Mouse (Mus musculus) embryonic facial prominence, embryonic 14.5 days (tissue): Measurements from ENCODE around the gene Spout1. TPM values are rescaled to one million over a fixed set of nuclear protein-coding genes. Genes with fewer than 3 reads are reported as not detected.

Source experiments
- ATAC-seq: fragments of 200-750 bp; cut with Nextera tagmentation; 2 replicates; pipeline ENCODE4 v1.8.0; 2017; ENCODE audit warnings: low read depth, moderate number of reproducible peaks, moderate TSS enrichment
- DNase-seq: peaks from one replicate; pipeline ENCODE4 v3.0.0-alpha.2; 2015; ENCODE audit warnings: low spot score
- H3K27ac ChIP-seq: fragments of 300-500 bp; sonication (generic); replicated peaks from 2 replicates; pipeline ENCODE4 v1.5.1; 2014; ENCODE audit warnings: low read depth, mild to moderate bottlenecking, low read length, moderate library complexity
- H3K27me3 ChIP-seq: fragments of 300-500 bp; sonication (generic); replicated peaks from 2 replicates; pipeline ENCODE4 v1.6.1; 2014; ENCODE audit warnings: low read length; ENCODE audit not compliant: control insufficient read depth, insufficient read depth
- H3K36me3 ChIP-seq: fragments of 300-500 bp; sonication (generic); 2 replicates; pipeline ENCODE4 v1.6.1; 2014; ENCODE audit warnings: low read length, mixed read lengths; ENCODE audit not compliant: control insufficient read depth, insufficient read depth
- H3K4me1 ChIP-seq: fragments of 300-500 bp; sonication (generic); 2 replicates; pipeline ENCODE4 v1.6.1; 2014; ENCODE audit warnings: antibody characterized with exemption, low read length; ENCODE audit not compliant: control insufficient read depth, insufficient read depth
- H3K4me2 ChIP-seq: fragments of 300-500 bp; sonication (generic); 2 replicates; pipeline ENCODE4 v1.6.1; 2014; ENCODE audit warnings: low read depth, mild to moderate bottlenecking, low read length, moderate library complexity, mixed read lengths
- H3K4me3 ChIP-seq: fragments of 300-500 bp; sonication (generic); 2 replicates; pipeline ENCODE4 v1.5.1; 2014; ENCODE audit warnings: low read depth, mild to moderate bottlenecking, low read length
- H3K9ac ChIP-seq: fragments of 300-500 bp; sonication (generic); 2 replicates; pipeline ENCODE4 v1.6.1; 2014; ENCODE audit warnings: low read depth, mild to moderate bottlenecking, low read length, moderate library complexity, mixed read lengths
- H3K9me3 ChIP-seq: fragments of 300-500 bp; sonication (generic); 2 replicates; pipeline ENCODE4 v1.6.1; 2016; ENCODE audit warnings: low read length; ENCODE audit not compliant: control insufficient read depth
- WGBS: fragments of 180-500 bp; shearing (Covaris S2); extraction: QIAGEN DNeasy Blood & Tissue Kit; methylation state at CpG from one replicate; pipeline ENCODE4 v1.1.7; 2014; 5-methylcytosine and 5-hydroxymethylcytosine counted together
- polyA plus RNA-seq: library from polyadenylated mRNA; unstranded; fragments of >200 nt; fragmentation: Nextera tagmentation; extraction: Ambion mirVana; gene quantifications from 2 replicates; pipeline ENCODE4 v1.2.1, GENCODE M21; 2014

Spout1 gene
- polyA plus RNA-seq, 1 experiment from 2014 or later: 63.8 TPM

GRCm38 (mm10) chr2:30207401-30207800 is 29.1 kb upstream of the Spout1 start:
- H3K27me3 ChIP-seq: no peaks in the 10 kb centered on the region
- WGBS: 71% methylated on average over 4 of the region's 4 CpGs
- DNase-seq: no peak
- H3K4me1 ChIP-seq: peaks cover 6% of the 10 kb centered on the region
- no peaks in the 10 kb centered on the region for H3K9me3 ChIP-seq
- H3K9ac ChIP-seq: no peak overlapping the region
- no peak for ATAC-seq
- no peak overlapping the region for H3K4me2 ChIP-seq
- no peak overlapping the region for H3K4me3 ChIP-seq
- no peaks in the 10 kb centered on the region for H3K36me3 ChIP-seq
- H3K27ac ChIP-seq: no peak overlapping the region

GRCm38 (mm10) chr2:30205629-30206357 is 27.5 kb upstream of the Spout1 start, which contains the start of gene Kyat1:
Kyat1 (minus strand) TSS chr2:30205847.
- Histone ChIP-seq H3K36me3 (no peaks in the 10 kb centered on the region), H3K4me3 (peak within 1 kb of the TSS; percentile 60), H3K9ac (peak within 1 kb of the TSS; percentile 69), H3K27me3 (no peaks in the 10 kb centered on the region), H3K27ac (peak within 1 kb of the TSS; percentile 63), H3K4me1 (peaks cover 6% of the 10 kb centered on the region), H3K4me2 (peak within 1 kb of the TSS; percentile 79), H3K9me3 (no peaks in the 10 kb centered on the region)
- ATAC-seq: peak; percentile 98
- DNase-seq: peak; percentile 98
- under 1% methylated on average over 41 of the region's 44 CpGs for WGBS

GRCm38 (mm10) chr2:30205255-30205628 is 27.0 kb upstream of the Spout1 start:
- H3K4me3 ChIP-seq: peak overlapping the region; percentile 60
- peaks cover 6% of the 10 kb centered on the region for H3K4me1 ChIP-seq
- ATAC-seq (peak; percentile 81), DNase-seq (peak; percentile 73)
- H3K9ac ChIP-seq: peak overlapping the region; percentile 69
- no peaks in the 10 kb centered on the region for H3K27me3 ChIP-seq
- no peaks in the 10 kb centered on the region for H3K9me3 ChIP-seq
- 2% methylated on average over 13 of the region's 13 CpGs for WGBS
- peak overlapping the region; percentile 63 for H3K27ac ChIP-seq
- H3K4me2 ChIP-seq: peak overlapping the region; percentile 79
- H3K36me3 ChIP-seq: no peaks in the 10 kb centered on the region

- Histone ChIP-seq H3K27ac (no peak overlapping the region), H3K4me1 (peaks cover 6% of the 10 kb centered on the region), H3K9ac (no peak overlapping the region), H3K27me3 (no peaks in the 10 kb centered on the region), H3K36me3 (no peaks in the 10 kb centered on the region), H3K4me2 (no peak overlapping the region), H3K9me3 (no peaks in the 10 kb centered on the region), H3K4me3 (no peak overlapping the region)
- DNase-seq (no peak), ATAC-seq (no peak)
- WGBS: 77% methylated on average over 7 of the region's 7 CpGs
Observed at GRCm38 (mm10) chr2:30203439-30203838, 25.2 kb upstream of the Spout1 start.

GRCm38 (mm10) chr2:30200388-30200925 is 22.2 kb upstream of the Spout1 start:
- no peaks in the 10 kb centered on the region for H3K27me3 ChIP-seq
- no peaks in the 10 kb centered on the region for H3K9me3 ChIP-seq
- no peak overlapping the region for H3K4me3 ChIP-seq
- H3K9ac ChIP-seq: no peak overlapping the region
- DNase-seq (no peak), ATAC-seq (no peak)
- H3K36me3 ChIP-seq: no peaks in the 10 kb centered on the region
- no peak overlapping the region for H3K4me2 ChIP-seq
- H3K27ac ChIP-seq: no peak overlapping the region
- WGBS: 80% methylated on average over 5 of the region's 5 CpGs
- H3K4me1 ChIP-seq: peaks cover 6% of the 10 kb centered on the region

- no peak overlapping the region for H3K4me3 ChIP-seq
- ATAC-seq: no peak
- WGBS: 67% methylated on average over 1 of the region's 1 CpGs
Observed at GRCm38 (mm10) chr2:30199984-30200383, 21.7 kb upstream of the Spout1 start.

GRCm38 (mm10) chr2:30198021-30198420 is 19.8 kb upstream of the Spout1 start:
- no peak overlapping the region for H3K27ac ChIP-seq
- no peaks in the 10 kb centered on the region for H3K4me1 ChIP-seq
- H3K9me3 ChIP-seq: no peaks in the 10 kb centered on the region
- no peak for ATAC-seq
- no peak for DNase-seq
- no peak overlapping the region for H3K4me2 ChIP-seq
- no peak overlapping the region for H3K9ac ChIP-seq
- no peaks in the 10 kb centered on the region for H3K36me3 ChIP-seq
- 68% methylated on average over 3 of the region's 4 CpGs for WGBS
- no peak overlapping the region for H3K4me3 ChIP-seq
- H3K27me3 ChIP-seq: no peaks in the 10 kb centered on the region

More at GRCm38 (mm10) chr2:30199984-30200383, 21.7 kb upstream of the Spout1 start:
- Histone ChIP-seq H3K4me1 (peaks cover 6% of the 10 kb centered on the region), H3K4me2 (no peak overlapping the region), H3K9me3 (no peaks in the 10 kb centered on the region), H3K27me3 (no peaks in the 10 kb centered on the region), H3K36me3 (no peaks in the 10 kb centered on the region), H3K9ac (no peak overlapping the region), H3K27ac (no peak overlapping the region)
- DNase-seq: no peak

- H3K9ac ChIP-seq: no peak overlapping the region
- no peaks in the 10 kb centered on the region for H3K27me3 ChIP-seq
- 82% methylated on average over 3 of the region's 3 CpGs for WGBS
- no peaks in the 10 kb centered on the region for H3K36me3 ChIP-seq
- no peaks in the 10 kb centered on the region for H3K4me1 ChIP-seq
- ATAC-seq (no peak), DNase-seq (no peak)
- H3K4me3 ChIP-seq: no peak overlapping the region
- no peak overlapping the region for H3K27ac ChIP-seq
- H3K9me3 ChIP-seq: no peaks in the 10 kb centered on the region
- H3K4me2 ChIP-seq: no peak overlapping the region
Observed at GRCm38 (mm10) chr2:30194656-30195055, 16.4 kb upstream of the Spout1 start.
